Mouse (Mus musculus) right cerebral cortex, postnatal 10 days (tissue): ENCODE results near the gene Smarca5.

Experiments used
- DNase-seq, 2 experiments: peaks; one replicate each; pipeline ENCODE4 v3.0.0; 2021; ENCODE audit warnings: low spot score in 2 of 2

Gene Smarca5

DNA sequence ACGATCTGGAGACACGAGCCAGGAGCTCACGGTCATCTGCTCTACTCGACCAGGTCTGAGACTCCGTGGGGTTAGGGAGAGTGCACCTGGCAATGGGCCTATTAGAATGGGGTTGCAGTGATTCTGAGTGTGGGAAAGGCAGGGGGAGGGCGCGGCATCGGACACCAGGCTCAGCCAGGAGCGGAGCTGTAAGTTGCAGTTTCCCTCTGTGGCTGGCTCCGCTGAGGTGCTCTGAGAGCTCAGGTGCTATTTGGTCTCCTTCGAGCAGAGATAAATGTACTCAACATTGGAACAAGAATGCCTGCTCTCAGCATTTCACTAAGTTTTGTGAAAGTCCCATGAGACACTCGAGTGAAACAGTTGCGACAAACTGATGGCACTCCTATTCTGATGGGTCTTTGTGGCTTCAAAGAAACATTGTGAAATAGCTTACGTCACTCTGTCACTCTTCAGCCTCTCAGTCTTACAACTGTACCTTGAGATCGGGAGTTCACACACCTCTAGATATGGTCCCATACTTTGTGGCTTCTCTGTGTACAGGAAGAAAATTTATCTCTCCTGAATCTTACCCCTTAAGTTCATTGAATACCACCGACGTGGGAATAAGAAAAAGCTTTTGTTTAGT, 69.9 kb downstream of the Smarca5 start:
- DNase-seq, result no peak

DNA sequence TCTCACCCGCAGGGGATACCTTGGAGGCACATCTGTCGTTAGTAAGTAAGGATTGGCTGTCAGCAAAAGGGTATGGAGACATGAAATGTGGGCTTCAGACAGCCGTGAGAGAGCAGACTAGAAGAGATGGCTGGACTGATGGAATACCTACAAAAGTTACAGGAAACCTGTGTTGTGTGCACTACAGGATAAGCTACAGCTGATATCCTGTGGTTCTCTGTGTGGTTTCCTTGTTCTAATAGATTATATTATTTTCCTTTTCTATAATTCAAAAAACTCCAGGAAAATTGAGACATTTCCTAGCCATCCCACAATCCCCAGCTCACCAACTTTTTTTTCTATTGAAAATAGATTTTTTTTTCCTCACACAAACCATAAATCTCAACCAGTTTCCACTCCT, 75.8 kb downstream of the Smarca5 start:
- DNase-seq, result no peak

DNA sequence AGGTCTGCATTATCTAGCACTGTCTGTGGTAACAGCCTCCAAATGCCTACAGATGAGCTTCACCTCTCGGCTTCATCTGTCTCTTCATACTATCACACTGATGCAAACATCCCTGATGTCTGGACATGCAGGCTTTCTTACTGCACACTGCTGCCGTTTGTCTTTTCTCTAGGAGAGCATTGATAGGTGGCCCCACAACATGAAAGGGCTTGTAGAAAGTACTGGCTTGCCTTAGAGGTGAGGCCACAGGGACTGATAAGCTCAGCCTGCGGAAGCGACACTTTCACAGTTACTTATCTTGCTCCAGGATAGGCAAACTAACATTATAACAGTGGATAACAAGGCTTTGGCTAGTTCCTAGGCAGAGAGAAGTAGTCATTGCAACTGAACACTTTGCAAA, 78.2 kb downstream of the Smarca5 start:
- no peak for DNase-seq

DNA sequence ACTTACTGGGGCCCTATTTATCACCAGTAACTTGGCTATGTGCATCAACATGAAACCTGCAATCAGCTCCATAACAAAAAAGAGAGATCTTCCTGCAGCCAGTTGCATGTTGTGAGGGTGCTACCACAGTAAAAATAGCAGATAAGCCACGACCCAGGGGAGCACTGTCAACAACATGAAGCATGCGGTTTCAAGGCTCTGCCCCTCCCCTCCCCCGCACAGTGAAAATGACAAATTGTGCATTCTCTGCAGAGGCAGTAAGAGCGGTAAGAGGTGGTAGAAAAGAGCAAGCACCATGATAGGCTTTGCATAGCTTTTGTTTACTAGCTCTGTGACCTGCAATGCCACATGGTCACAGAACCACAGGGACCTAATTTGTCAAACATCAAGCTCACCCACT, 81.7 kb downstream of the Smarca5 start:
- no peak for DNase-seq
